8 mouse cellular contexts compared by ENCODE assay signal in genomic region chr8:64733271-64733943, GRCm38 (mm10). TPM values are rescaled to one million over a fixed set of nuclear protein-coding genes. Genes with fewer than 3 reads are reported as not detected.
DNase-seq lines count a peak whose midpoint lies in the region; ATAC-seq and TF ChIP-seq lines count a peak whose summit lies in the region.

Msmo1 (minus strand) TSS chr8:64733792.

- peak within 1 kb of the TSS; percentile 84 for H3K4me3 ChIP-seq in gastrocnemius, adult 2 months
- peak within 1 kb of the TSS; percentile 90 for H3K4me3 ChIP-seq in hindbrain, postnatal 0 days (ENCODE audit: low read length)
- peak within 1 kb of the TSS; percentile 98 for H3K4me3 ChIP-seq in left cerebral cortex, adult 2 months

- no peak for TF ChIP-seq CTCF in gastrocnemius, adult 2 months (IDR thresholded peaks at IDR 0.05)
- TF ChIP-seq CTCF in hindbrain, postnatal 0 days (IDR thresholded peaks at IDR 0.05; ENCODE audit: low read depth): no peak
- TF ChIP-seq CTCF in left cerebral cortex, adult 2 months (IDR thresholded peaks at IDR 0.05): peak; percentile 1; the same call in 1 of the 2 replicates

- DNase-seq in WW6 (ENCODE audit: low read depth, low spot score): peak; percentile 99
- peak; percentile 85 to 93 for DNase-seq in cerebellum, postnatal 4 days (ENCODE audit: low spot score in 2 of 2)
- peak; percentile 98 for DNase-seq in gastrocnemius, adult 2 months
- peak; percentile 100 for DNase-seq in hindbrain, postnatal 0 days (ENCODE audit: low spot score)
- peak; percentile 95 to 98 for DNase-seq in left cerebral cortex, adult 2 months (ENCODE audit: extremely low spot score in 1 of 2, low spot score in 2 of 2)
- DNase-seq in right cerebral cortex, adult 2 months (ENCODE audit: low spot score in 2 of 2): peak; percentile 98
- peak; percentile 97 for DNase-seq in urinary bladder, postnatal 14 days (ENCODE audit: low spot score)

- ATAC-seq in hindbrain, postnatal 0 days: peak; percentile 100
- peak; percentile 96 for ATAC-seq in megakaryocyte, adult 5-6 weeks (ENCODE audit: poor library complexity, severe bottlenecking)

- under 1% methylated on average over 60 of the region's 60 CpGs for WGBS in hindbrain, postnatal 0 days

- H3K27ac ChIP-seq in gastrocnemius, adult 2 months: peak within 1 kb of the TSS; percentile 86
- H3K27ac ChIP-seq in hindbrain, postnatal 0 days: peak within 1 kb of the TSS; percentile 77
- peak within 1 kb of the TSS; percentile 89 for H3K27ac ChIP-seq in left cerebral cortex, adult 2 months

- no peaks in the 10 kb centered on the region for H3K27me3 ChIP-seq in hindbrain, postnatal 0 days (ENCODE audit: insufficient read depth, low read length)

- H3K9ac ChIP-seq in hindbrain, postnatal 0 days (replicated peaks; ENCODE audit: low read length): peak within 1 kb of the TSS; percentile 56

- no peaks in the 10 kb centered on the region for H3K9me3 ChIP-seq in hindbrain, postnatal 0 days (ENCODE audit: low read length)

- H3K4me2 ChIP-seq in hindbrain, postnatal 0 days (ENCODE audit: low read depth, low read length): peak within 1 kb of the TSS; percentile 59

- no peaks in the 10 kb centered on the region; the same call in 1 of the 2 replicates for H3K4me1 ChIP-seq in hindbrain, postnatal 0 days (ENCODE audit: insufficient read depth, low read length)

- H3K36me3 ChIP-seq in hindbrain, postnatal 0 days (ENCODE audit: insufficient read depth, low read length): no peaks in the 10 kb centered on the region; the same call in 1 of the 2 replicates

- intact Hi-C loops in gastrocnemius, adult 2 months (cut with DNase I): loop anchor here (5.0 kb wide), 2 partner anchors 119 to 214 kb away; partner anchors contain the start of genes Klhl2 and Tmem192
- intact Hi-C loops in left cerebral cortex, adult 2 months (cut with DNase I): loop anchor here (2.0 kb wide), 1 partner anchor 213 kb away; the partner anchor contains the start of gene Tmem192

RNA-seq across cellular contexts. Expression of gene Msmo1, which starts in this region (rescaled TPM):
- total RNA-seq in gastrocnemius, adult 2 months (2021): 1 to 10 TPM; 3.0 to 5.5 TPM
- 67.0 and 85.9 TPM in 2 replicates for total RNA-seq in hindbrain, postnatal 0 days (2014; rRNA removed)
- polyA plus RNA-seq in hindbrain, postnatal 0 days (2015; fragmentation: Nextera tagmentation; extraction: Ambion mirVana): 113 and 125 TPM in 2 replicates
- 10 to 100 TPM; 83.5 to 87.8 TPM for total RNA-seq in left cerebral cortex, adult 2 months (2021)
- total RNA-seq in megakaryocyte, adult 5-6 weeks (2015): 50.1 TPM in 2 replicates
- total RNA-seq in megakaryocyte, adult 5-6 weeks (2017): 88.1 and 100 TPM in 2 replicates

Comparison
In these comparisons a context has a peak if more than half of its experiments do, and no peak if none do; other contexts are left out.
1. Peak in every context shown above with its lines: DNase-seq, ATAC-seq, H3K4me3 ChIP-seq and H3K27ac ChIP-seq.
2. RNA of gene Msmo1 (total RNA-seq): 50.1 to 100 TPM in megakaryocyte, adult 5-6 weeks, 83.5 to 87.8 TPM in left cerebral cortex, adult 2 months and 67.0 to 85.9 TPM in hindbrain, postnatal 0 days; 3.0 to 5.5 TPM in gastrocnemius, adult 2 months; every median in the first group is over 4 times any median in the second.